Mouse (Mus musculus) stomach, embryonic 15.5 days (tissue): Measurements from ENCODE around the gene Gm45785. TPM values are rescaled to one million over a fixed set of nuclear protein-coding genes. Genes with fewer than 3 reads are reported as not detected.

ENCODE experiments used
- ATAC-seq: fragments of 200-750 bp; cut with Nextera tagmentation; 2 replicates; pipeline ENCODE4 v1.8.0; 2017; ENCODE audit warnings: low read depth, moderate number of reproducible peaks, moderate TSS enrichment; ENCODE audit not compliant: insufficient read depth, low FRiP score
- H3K27ac ChIP-seq: fragments of 300-500 bp; sonication (generic); 2 replicates; pipeline ENCODE4 v1.5.1; 2015; ENCODE audit warnings: mild to moderate bottlenecking, inconsistent platforms
- H3K27me3 ChIP-seq: fragments of 300-500 bp; sonication (generic); replicated peaks from 2 replicates; pipeline ENCODE4 v1.6.1; 2015; ENCODE audit warnings: inconsistent platforms
- H3K36me3 ChIP-seq: fragments of 300-500 bp; sonication (generic); 2 replicates; pipeline ENCODE4 v1.6.1; 2015; ENCODE audit warnings: inconsistent platforms
- H3K4me1 ChIP-seq: fragments of 300-500 bp; sonication (generic); 2 replicates; pipeline ENCODE4 v1.6.1; 2015; ENCODE audit warnings: inconsistent platforms
- H3K4me2 ChIP-seq: fragments of 300-500 bp; sonication (generic); 2 replicates; pipeline ENCODE4 v1.6.1; 2015; ENCODE audit warnings: mild to moderate bottlenecking, inconsistent platforms
- H3K4me3 ChIP-seq: fragments of 300-500 bp; sonication (generic); replicated peaks from 2 replicates; pipeline ENCODE4 v1.5.1; 2015; ENCODE audit warnings: inconsistent platforms
- H3K9ac ChIP-seq: fragments of 300-500 bp; sonication (generic); 2 replicates; pipeline ENCODE4 v1.6.1; 2015; ENCODE audit warnings: inconsistent platforms
- H3K9me3 ChIP-seq: fragments of 300-500 bp; sonication (generic); 2 replicates; pipeline ENCODE4 v1.6.1; 2016; ENCODE audit warnings: inconsistent platforms
- WGBS: fragments of 180-500 bp; shearing (Covaris S2); methylation state at CpG from one replicate; pipeline ENCODE4 v1.1.7; 2015; 5-methylcytosine and 5-hydroxymethylcytosine counted together
- polyA plus RNA-seq: library from polyadenylated mRNA; unstranded; fragments of >200 nt; fragmentation: Nextera tagmentation; extraction: Ambion mirVana; gene quantifications from 2 replicates; pipeline ENCODE4 v1.2.1, GENCODE M21; 2015

The Gm45785 gene
- polyA plus RNA-seq, 1 experiment from 2014 or later: not detected

DNA sequence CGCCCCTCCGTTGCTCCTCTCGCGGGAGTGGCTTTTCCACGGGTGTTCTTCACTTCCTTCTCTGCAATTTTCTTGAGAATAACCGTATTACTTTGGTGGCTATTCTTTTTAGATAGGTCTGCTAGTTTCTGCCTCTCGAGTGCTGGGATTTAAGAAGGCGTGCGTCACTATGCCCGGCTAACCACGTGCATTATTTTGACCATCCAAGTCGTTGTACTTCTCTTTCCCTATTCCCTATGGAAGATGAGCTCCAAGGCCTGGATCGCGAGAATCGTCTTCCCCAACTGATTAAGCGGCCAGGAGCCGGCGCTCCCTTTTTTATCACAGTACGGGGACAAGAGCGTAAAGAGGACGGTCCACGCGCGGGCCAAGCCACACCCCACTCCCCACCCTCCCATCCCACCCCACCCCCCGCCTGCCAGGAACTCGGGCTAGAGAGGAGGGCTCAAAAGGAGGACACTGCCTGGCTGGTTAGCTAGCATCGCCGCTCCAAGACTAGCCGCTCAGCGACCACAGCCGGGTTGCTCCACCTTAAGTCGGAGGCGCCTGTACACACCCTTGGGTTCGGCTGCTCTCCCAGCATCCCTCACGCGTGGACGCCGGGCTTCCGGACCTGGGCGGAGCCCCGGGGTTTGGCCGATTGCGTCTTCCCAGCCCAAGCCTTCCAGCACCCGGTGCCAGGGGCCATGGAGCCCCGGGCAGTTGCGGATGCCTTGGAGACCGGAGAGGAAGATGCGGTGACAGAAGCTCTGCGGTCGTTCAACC is 836 bp upstream of the Gm45785 start, which contains the start of gene Ric8a:
TSS of gene Ric8a (plus strand) at position 173 of the 765 bp plus-strand sequence.
- Histone ChIP-seq H3K27ac (peak within 1 kb of the TSS; percentile 98), H3K9ac (peak within 1 kb of the TSS; percentile 73), H3K4me1 (peaks cover 27% of the 10 kb centered on the region), H3K36me3 (peaks cover 52% of the 10 kb centered on the region), H3K4me2 (peak within 1 kb of the TSS; percentile 99), H3K4me3 (peak within 1 kb of the TSS; percentile 67), H3K9me3 (no peaks in the 10 kb centered on the region), H3K27me3 (no peaks in the 10 kb centered on the region)
- peak; percentile 86 for ATAC-seq
- WGBS: under 1% methylated on average over 50 of the region's 50 CpGs

DNA sequence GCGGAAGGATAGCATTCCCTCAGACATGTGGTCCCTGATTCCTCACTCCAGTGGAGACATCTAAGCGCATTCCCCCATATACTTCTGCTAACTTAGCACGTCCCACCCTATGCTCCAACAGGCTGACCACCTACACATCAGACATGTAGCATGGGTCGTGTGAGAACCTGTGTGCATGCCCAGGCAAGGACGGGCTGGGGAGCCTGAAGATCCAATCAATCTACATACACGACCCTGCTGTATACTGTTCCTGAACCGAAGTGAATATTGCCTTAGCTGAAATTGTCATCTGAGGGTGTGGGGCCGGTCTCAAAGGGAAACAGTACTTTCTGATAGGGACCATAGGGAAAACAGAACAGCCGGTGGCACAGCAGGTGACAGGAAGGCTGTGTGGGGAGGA is 950 bp downstream of the Gm45785 start:
- WGBS: 68% methylated on average over 9 of the region's 9 CpGs
- Histone ChIP-seq H3K4me2 (peak overlapping the region; percentile 99), H3K9me3 (no peaks in the 10 kb centered on the region), H3K4me3 (peak overlapping the region; percentile 67), H3K27me3 (no peaks in the 10 kb centered on the region), H3K9ac (peak overlapping the region; percentile 55), H3K4me1 (peaks cover 27% of the 10 kb centered on the region), H3K36me3 (peaks cover 43% of the 10 kb centered on the region), H3K27ac (0 out of 2 replicates have a peak overlapping the region, but pooled peaks have one; percentile 98)
- no peak for ATAC-seq

DNA sequence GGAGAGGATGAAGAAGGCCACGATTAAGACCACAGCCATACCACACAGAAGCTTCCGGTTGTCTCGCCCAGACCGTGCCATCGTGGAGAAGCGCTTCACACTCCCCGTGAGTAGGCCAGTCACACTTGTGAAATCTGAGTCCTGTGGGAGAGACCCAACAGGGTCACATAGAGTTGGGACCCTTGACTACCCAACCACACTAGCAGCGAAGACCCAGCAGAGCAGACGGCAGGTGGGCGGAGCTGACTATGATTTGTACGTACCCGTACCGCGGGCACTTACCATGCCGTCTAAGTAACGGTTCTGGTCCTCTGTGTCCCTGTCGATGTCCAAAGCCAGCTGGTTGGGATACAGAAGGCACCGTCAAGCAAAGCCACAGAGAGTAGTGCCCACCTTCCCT is 1.6 kb downstream of the Gm45785 start:
- H3K27me3 ChIP-seq: no peaks in the 10 kb centered on the region
- H3K27ac ChIP-seq: no peak overlapping the region
- peaks cover 27% of the 10 kb centered on the region for H3K4me1 ChIP-seq
- no peak overlapping the region for H3K4me2 ChIP-seq
- peaks cover 37% of the 10 kb centered on the region for H3K36me3 ChIP-seq
- H3K9ac ChIP-seq: no peak overlapping the region
- 94% methylated on average over 18 of the region's 18 CpGs for WGBS
- H3K4me3 ChIP-seq: no peak overlapping the region
- no peak for ATAC-seq
- no peaks in the 10 kb centered on the region for H3K9me3 ChIP-seq

DNA sequence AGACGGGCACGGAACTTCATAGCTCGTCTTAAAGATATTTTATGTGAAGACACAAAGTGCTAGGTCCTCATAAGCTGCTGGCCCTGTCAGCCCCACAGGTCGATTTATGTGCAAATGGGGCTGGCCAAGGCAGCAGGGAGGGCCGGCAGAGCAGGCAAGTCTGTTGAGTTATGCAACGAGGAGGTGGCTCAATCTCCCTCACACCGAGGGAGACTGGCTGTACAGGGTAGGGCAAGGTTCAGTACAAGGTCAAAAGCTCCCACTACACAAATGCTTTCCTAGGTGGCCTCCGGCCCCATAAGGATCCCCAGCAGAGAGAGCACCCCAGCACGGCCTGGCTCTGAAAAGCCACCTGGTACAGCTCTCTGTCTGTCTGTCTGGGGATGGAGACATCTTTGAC is 2.7 kb downstream of the Gm45785 start:
- ATAC-seq: no peak
- 80% methylated on average over 9 of the region's 9 CpGs for WGBS
- Histone ChIP-seq H3K4me1 (peaks cover 16% of the 10 kb centered on the region), H3K4me2 (no peak overlapping the region), H3K27ac (no peak overlapping the region), H3K4me3 (no peak overlapping the region), H3K27me3 (no peaks in the 10 kb centered on the region), H3K9ac (no peak overlapping the region), H3K36me3 (peaks cover 29% of the 10 kb centered on the region), H3K9me3 (no peaks in the 10 kb centered on the region)

DNA sequence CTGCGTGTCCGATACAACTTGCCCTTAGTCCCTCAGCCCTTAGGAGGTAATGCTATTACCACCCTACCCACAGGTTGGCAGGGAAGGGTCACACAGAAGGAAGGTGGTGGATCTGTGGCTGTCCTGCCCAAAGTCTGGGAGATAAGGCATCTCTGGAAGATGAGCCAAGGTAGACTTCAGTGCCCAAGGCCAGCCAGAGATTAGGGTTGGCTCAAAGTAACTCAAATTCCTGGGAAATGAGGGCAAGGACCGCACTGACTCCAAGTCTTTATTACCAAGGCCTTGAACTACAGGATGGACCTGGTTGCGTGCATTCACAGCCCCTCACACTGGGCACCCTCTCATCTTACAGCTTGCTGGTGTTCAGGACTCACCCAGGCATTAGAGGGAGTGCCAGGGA is 4.2 kb downstream of the Gm45785 start:
- Histone ChIP-seq H3K4me3 (no peak overlapping the region), H3K27ac (no peak overlapping the region), H3K9ac (no peak overlapping the region), H3K9me3 (no peaks in the 10 kb centered on the region), H3K36me3 (peaks cover 29% of the 10 kb centered on the region), H3K4me1 (peaks cover 10% of the 10 kb centered on the region), H3K4me2 (no peak overlapping the region), H3K27me3 (no peaks in the 10 kb centered on the region)
- WGBS: 90% methylated on average over 4 of the region's 4 CpGs
- no peak for ATAC-seq

DNA sequence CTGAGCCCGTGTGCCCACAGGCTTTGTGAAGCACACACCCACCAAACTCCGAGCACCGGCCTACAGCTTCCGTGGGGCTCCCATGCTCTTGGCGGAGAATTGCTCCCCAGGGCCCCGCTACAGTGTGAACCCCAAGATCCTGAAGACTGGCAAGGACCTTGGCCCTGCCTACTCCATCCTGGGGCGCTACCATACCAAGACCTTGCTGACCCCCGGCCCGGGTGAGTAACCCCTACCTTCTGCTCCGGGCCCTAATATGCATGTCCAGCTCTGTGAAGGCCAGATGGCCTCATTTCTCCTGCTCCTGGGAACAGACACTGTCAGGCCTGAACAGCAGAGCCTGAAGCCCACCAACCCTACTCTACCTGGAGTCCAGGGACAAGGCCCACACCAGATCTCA is 7.5 kb downstream of the Gm45785 start:
- H3K27me3 ChIP-seq: 0 out of 2 replicates have a peak, but pooled peaks cover 3% of the 10 kb centered on the region
- H3K4me1 ChIP-seq: no peaks in the 10 kb centered on the region
- 88% methylated on average over 10 of the region's 10 CpGs for WGBS
- peaks cover 21% of the 10 kb centered on the region for H3K36me3 ChIP-seq
- no peak overlapping the region for H3K4me3 ChIP-seq
- no peak overlapping the region for H3K4me2 ChIP-seq
- H3K27ac ChIP-seq: no peak overlapping the region
- no peaks in the 10 kb centered on the region for H3K9me3 ChIP-seq
- no peak overlapping the region for H3K9ac ChIP-seq
- no peak for ATAC-seq

DNA sequence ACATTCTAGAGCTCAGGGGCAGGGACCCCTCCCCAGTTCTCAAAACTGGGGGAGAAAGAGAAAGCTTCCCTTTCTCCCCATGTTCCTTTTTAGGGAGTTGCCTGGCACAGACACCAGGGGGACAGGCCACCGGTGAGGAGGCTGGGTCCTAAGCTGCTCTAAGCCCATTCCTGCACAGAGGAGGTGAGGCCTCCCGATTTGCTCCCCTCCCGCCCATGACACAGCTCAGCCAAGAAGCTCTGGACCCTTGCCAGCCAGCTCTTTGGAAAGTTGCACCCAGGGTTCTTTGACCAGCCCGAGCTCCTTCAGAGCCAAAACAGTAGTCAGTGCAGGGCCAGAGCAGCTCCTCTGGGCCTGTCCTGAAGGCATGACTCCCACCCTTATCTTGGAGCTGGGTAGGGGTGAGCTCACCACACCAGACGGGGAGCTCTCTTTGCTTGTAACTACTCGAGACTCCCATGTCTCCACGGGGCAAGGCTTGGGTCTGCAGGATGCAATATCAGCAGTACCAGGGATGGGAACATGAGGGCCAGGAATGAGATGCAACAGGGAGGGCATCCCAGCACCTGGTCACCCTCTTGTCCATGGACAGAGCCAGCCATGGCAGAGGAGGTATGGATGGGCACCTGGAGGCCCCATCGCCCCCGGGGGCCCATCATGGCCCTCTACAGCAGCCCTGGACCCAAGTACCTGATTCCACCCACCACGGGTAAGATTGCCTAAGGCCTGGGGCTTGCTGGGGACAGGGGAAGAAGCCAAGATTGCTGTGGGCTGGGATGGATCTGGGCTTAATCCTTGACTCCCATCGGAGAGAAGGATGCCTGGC is 8.2 kb downstream of the Gm45785 start, which contains the start of gene Odf3:
TSS of gene Odf3 (plus strand) at position 51 of the 826 bp plus-strand sequence.
- ATAC-seq: no peak
- Histone ChIP-seq H3K9ac (no peak within 1 kb of the TSS), H3K9me3 (no peaks in the 10 kb centered on the region), H3K4me3 (no peak within 1 kb of the TSS), H3K27me3 (0 out of 2 replicates have a peak, but pooled peaks cover 3% of the 10 kb centered on the region), H3K27ac (no peak within 1 kb of the TSS), H3K36me3 (peaks cover 14% of the 10 kb centered on the region; the same call in 1 of the 2 replicates), H3K4me2 (no peak within 1 kb of the TSS), H3K4me1 (no peaks in the 10 kb centered on the region)
- 55% methylated on average over 11 of the region's 11 CpGs for WGBS

DNA sequence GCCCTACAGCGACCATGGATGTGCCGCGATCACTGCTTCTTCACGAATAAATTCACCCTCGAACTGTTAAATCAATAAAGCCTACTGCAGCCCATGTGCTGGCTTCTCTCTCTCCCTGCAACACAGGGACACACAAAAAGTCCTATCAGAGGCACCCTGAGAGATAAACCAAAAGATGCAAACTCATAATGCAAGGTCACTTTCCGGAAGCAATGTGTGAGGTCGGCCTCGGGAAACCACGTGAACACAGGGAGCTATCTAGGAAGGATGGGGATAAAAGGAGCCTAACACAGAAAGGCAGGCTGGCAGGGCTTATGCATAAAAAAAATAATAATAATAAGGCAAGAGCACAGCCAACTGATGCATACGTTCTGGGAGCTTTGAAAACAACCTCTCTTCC is 9.5 kb downstream of the Gm45785 start:
- H3K9me3 ChIP-seq: no peaks in the 10 kb centered on the region
- WGBS: 78% methylated on average over 10 of the region's 10 CpGs
- H3K4me2 ChIP-seq: no peak overlapping the region
- no peak overlapping the region for H3K9ac ChIP-seq
- no peak overlapping the region for H3K4me3 ChIP-seq
- H3K27me3 ChIP-seq: 0 out of 2 replicates have a peak, but pooled peaks cover 6% of the 10 kb centered on the region
- H3K4me1 ChIP-seq: 0 out of 2 replicates have a peak, but pooled peaks cover 2% of the 10 kb centered on the region
- no peak for ATAC-seq
- H3K36me3 ChIP-seq: 0 out of 2 replicates have a peak, but pooled peaks cover 3% of the 10 kb centered on the region
- no peak overlapping the region for H3K27ac ChIP-seq

DNA sequence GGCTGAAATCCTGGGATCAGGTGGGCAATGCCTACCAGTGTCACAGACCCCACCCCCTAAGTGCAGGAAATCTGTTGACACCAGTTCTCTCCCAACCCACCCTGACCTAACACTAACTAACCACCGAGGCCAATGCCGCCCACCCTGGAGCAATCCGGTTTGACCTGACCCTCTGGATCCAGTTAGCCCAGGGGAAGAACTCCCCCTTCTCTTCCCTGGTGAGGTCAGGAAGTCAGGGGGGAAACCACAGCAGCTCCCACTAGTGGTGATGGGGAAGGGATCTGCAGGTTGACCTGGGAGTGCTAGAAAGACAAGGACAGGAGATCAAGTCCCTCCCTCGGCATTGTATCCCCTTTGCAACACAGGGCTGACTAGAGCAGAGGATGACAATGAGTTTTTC is 10.4 kb downstream of the Gm45785 start:
- WGBS: 67% methylated on average over 4 of the region's 4 CpGs
- Histone ChIP-seq H3K9me3 (no peaks in the 10 kb centered on the region), H3K4me1 (0 out of 2 replicates have a peak, but pooled peaks cover 6% of the 10 kb centered on the region), H3K4me2 (no peak overlapping the region), H3K27ac (no peak overlapping the region), H3K27me3 (0 out of 2 replicates have a peak, but pooled peaks cover 6% of the 10 kb centered on the region), H3K36me3 (no peaks in the 10 kb centered on the region), H3K9ac (no peak overlapping the region), H3K4me3 (no peak overlapping the region)
- no peak for ATAC-seq

DNA sequence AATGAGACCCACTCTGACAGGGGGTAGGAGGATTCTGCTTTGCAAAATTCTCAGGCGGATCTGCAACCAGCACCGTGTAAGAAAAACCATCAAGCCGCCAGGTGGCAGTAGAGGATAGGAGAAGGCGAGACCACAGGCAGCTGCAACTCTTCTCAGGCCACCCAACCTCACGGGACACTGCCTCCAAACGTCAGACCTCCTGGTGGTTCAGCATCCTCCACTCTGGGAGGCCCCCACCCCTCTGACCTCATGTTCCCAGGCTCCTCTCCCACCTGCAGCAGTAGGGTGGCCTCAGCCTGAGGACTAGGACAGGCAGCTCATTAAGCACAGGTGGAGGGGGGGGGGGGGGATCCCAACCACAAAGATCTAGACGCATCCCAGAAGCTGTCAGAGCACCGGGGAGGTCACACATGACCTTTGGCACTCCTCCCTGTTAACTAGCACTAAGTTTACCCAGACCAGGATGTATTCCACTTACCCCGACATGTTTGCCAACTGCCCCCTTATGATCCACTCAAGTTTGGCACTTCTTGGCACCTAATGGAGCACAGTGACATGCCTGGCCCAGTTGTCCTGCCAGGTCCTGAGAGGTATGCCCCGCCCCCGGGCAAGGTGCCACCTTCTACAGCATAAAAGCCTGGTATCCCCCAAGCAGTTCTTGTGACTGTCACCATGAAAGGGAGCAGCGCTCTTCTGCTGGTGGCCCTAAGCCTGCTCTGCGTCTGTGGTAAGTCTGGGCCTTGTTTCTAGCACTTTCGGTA is 11.0 kb downstream of the Gm45785 start, which contains the start of gene Scgb1c1:
TSS of gene Scgb1c1 (plus strand) at position 643 of the 761 bp plus-strand sequence.
- Histone ChIP-seq H3K4me1 (0 out of 2 replicates have a peak, but pooled peaks cover 6% of the 10 kb centered on the region), H3K4me3 (no peak within 1 kb of the TSS), H3K9me3 (no peaks in the 10 kb centered on the region), H3K4me2 (no peak within 1 kb of the TSS), H3K27me3 (0 out of 2 replicates have a peak, but pooled peaks cover 6% of the 10 kb centered on the region), H3K27ac (no peak within 1 kb of the TSS), H3K9ac (no peak within 1 kb of the TSS), H3K36me3 (no peaks in the 10 kb centered on the region)
- ATAC-seq: peak; percentile 76
- WGBS: 27% methylated on average over 14 of the region's 14 CpGs

DNA sequence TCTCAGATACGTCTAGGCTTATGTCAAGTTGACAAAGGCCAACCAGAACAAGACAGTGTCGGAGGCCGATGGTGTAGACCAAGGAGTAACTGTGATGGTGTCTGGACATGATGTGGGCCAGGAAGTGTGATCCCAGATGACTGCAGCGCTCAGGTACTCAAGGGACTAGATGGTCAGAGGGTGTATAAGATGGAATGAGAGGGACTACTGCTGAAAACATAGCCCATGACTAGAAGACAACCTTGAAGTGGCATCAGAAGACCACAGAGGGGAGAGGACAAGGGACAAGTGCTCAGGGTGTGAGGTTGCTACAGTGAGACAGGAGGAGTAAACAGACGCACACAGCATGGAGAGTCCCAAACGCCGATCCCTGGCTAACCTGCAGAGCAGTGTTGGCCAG is 12.3 kb downstream of the Gm45785 start:
- no peaks in the 10 kb centered on the region for H3K9me3 ChIP-seq
- H3K9ac ChIP-seq: no peak overlapping the region
- H3K36me3 ChIP-seq: no peaks in the 10 kb centered on the region
- H3K4me3 ChIP-seq: no peak overlapping the region
- ATAC-seq: no peak
- no peak overlapping the region for H3K27ac ChIP-seq
- 64% methylated on average over 7 of the region's 7 CpGs for WGBS
- H3K4me2 ChIP-seq: no peak overlapping the region
- 0 out of 2 replicates have a peak, but pooled peaks cover 6% of the 10 kb centered on the region for H3K27me3 ChIP-seq
- 0 out of 2 replicates have a peak, but pooled peaks cover 6% of the 10 kb centered on the region for H3K4me1 ChIP-seq
